Mouse (Mus musculus) heart, embryonic 12.5 days (tissue): ENCODE measurements around the gene Armh1. TPM values are rescaled to one million over a fixed set of nuclear protein-coding genes. Genes with fewer than 3 reads are reported as not detected.
A peak's percentile ranks its signal among the peaks of the same experiment; 100 is the strongest.
"Not testable (repeated sequence)": the region's sequence is repeated elsewhere in the genome, so short reads cannot be mapped to it uniquely, and the experiment has no call there.

ENCODE experiments used
- ATAC-seq: fragments of 200-750 bp; cut with Nextera tagmentation; 2 replicates; pipeline ENCODE4 v1.8.0; 2017; ENCODE audit warnings: moderate TSS enrichment, moderate library complexity; ENCODE audit not compliant: insufficient number of reproducible peaks, low FRiP score
- H3K27ac ChIP-seq: fragments of 300-500 bp; sonication (generic); 2 replicates; pipeline ENCODE4 v1.5.1; 2016; ENCODE audit warnings: mild to moderate bottlenecking, moderate library complexity; ENCODE audit not compliant: poor library complexity, severe bottlenecking
- H3K27me3 ChIP-seq: fragments of 300-500 bp; sonication (generic); replicated peaks from 2 replicates; pipeline ENCODE4 v1.6.1; 2016; ENCODE audit warnings: mild to moderate bottlenecking, moderate library complexity
- H3K36me3 ChIP-seq: fragments of 300-500 bp; sonication (generic); 2 replicates; pipeline ENCODE4 v1.6.1; 2016; ENCODE audit warnings: mild to moderate bottlenecking, moderate library complexity
- H3K4me1 ChIP-seq: fragments of 300-500 bp; sonication (generic); replicated peaks from 2 replicates; pipeline ENCODE4 v1.6.1; 2016; ENCODE audit warnings: mild to moderate bottlenecking
- H3K4me2 ChIP-seq: fragments of 300-500 bp; sonication (generic); 2 replicates; pipeline ENCODE4 v1.6.1; 2016; ENCODE audit warnings: mild to moderate bottlenecking, moderate library complexity
- H3K4me3 ChIP-seq: fragments of 300-500 bp; sonication (generic); 2 replicates; pipeline ENCODE4 v1.5.1; 2016; ENCODE audit warnings: mild to moderate bottlenecking
- H3K9ac ChIP-seq: fragments of 300-500 bp; sonication (generic); 2 replicates; pipeline ENCODE4 v1.6.1; 2016; ENCODE audit warnings: mild to moderate bottlenecking, moderate library complexity
- H3K9me3 ChIP-seq: fragments of 300-500 bp; sonication (generic); replicated peaks from 2 replicates; pipeline ENCODE4 v1.6.1; 2016; ENCODE audit warnings: mild to moderate bottlenecking, moderate library complexity
- WGBS: fragments of 180-500 bp; shearing (Covaris S2); methylation state at CpG from one replicate; pipeline ENCODE4 v1.1.7; 2016; 5-methylcytosine and 5-hydroxymethylcytosine counted together
- polyA plus RNA-seq: library from polyadenylated mRNA; unstranded; fragments of >200 nt; fragmentation: Nextera tagmentation; extraction: Ambion mirVana; gene quantifications from 2 replicates; pipeline ENCODE4 v1.2.1, GENCODE M21; 2016

Armh1 gene
- polyA plus RNA-seq, 1 experiment from 2014 or later = 0.70 TPM

- peak overlapping the region; percentile 56; the same call in 1 of the 2 replicates for H3K9ac ChIP-seq
- peak overlapping the region; percentile 61; the same call in 1 of the 2 replicates for H3K4me2 ChIP-seq
- H3K36me3 ChIP-seq = no peaks in the 10 kb centered on the region
- ATAC-seq = peak; percentile 83
- peak overlapping the region; percentile 73 for H3K27ac ChIP-seq
- peak overlapping the region; percentile 39; the same call in 1 of the 2 replicates for H3K4me3 ChIP-seq
- H3K9me3 ChIP-seq = no peaks in the 10 kb centered on the region
- under 1% methylated on average over 9 of the region's 9 CpGs for WGBS
- H3K4me1 ChIP-seq = no peaks in the 10 kb centered on the region
- no peaks in the 10 kb centered on the region for H3K27me3 ChIP-seq
Measured at GRCm38 (mm10) chr4:117189856-117190543, 61.9 kb downstream of the Armh1 start.

- Histone ChIP-seq H3K9ac (peak overlapping the region; percentile 48; the same call in 1 of the 2 replicates), H3K27ac (peak overlapping the region; percentile 29; the same call in 1 of the 2 replicates), H3K4me3 (peak overlapping the region; percentile 39), H3K4me2 (peak overlapping the region; percentile 61), H3K4me1 (no peaks in the 10 kb centered on the region), H3K9me3 (no peaks in the 10 kb centered on the region), H3K27me3 (no peaks in the 10 kb centered on the region), H3K36me3 (no peaks in the 10 kb centered on the region)
- under 1% methylated on average over 16 of the region's 16 CpGs for WGBS
- ATAC-seq = peak; percentile 82
Measured at GRCm38 (mm10) chr4:117189382-117189855, 62.5 kb downstream of the Armh1 start.

GRCm38 (mm10) chr4:117188969-117189368 is 63.0 kb downstream of the Armh1 start:
- no peak for ATAC-seq
- H3K4me1 ChIP-seq = no peaks in the 10 kb centered on the region
- peak overlapping the region; percentile 29; the same call in 1 of the 2 replicates for H3K9ac ChIP-seq
- no peaks in the 10 kb centered on the region for H3K27me3 ChIP-seq
- H3K9me3 ChIP-seq = no peaks in the 10 kb centered on the region
- H3K4me2 ChIP-seq = peak overlapping the region; percentile 61
- H3K4me3 ChIP-seq = peak overlapping the region; percentile 39
- WGBS = 54% methylated on average over 3 of the region's 3 CpGs
- peak overlapping the region; percentile 29; the same call in 1 of the 2 replicates for H3K27ac ChIP-seq
- no peaks in the 10 kb centered on the region for H3K36me3 ChIP-seq

GRCm38 (mm10) chr4:117182759-117183096 is 69.2 kb downstream of the Armh1 start:
- Histone ChIP-seq H3K4me2 (peak overlapping the region; percentile 83), H3K4me3 (peak overlapping the region; percentile 87), H3K9ac (peak overlapping the region; percentile 78), H3K4me1 (peaks cover 12% of the 10 kb centered on the region), H3K36me3 (peaks cover 24% of the 10 kb centered on the region)
- peak; percentile 58; the same call in 1 of the 2 replicates for ATAC-seq
- not testable (repeated sequence) for H3K27me3 ChIP-seq, H3K27ac ChIP-seq, H3K9me3 ChIP-seq
- 13% methylated on average over 9 of the region's 9 CpGs for WGBS

- ATAC-seq = peak; percentile 95
- peak within 1 kb of the TSS; percentile 87 for H3K4me3 ChIP-seq
- H3K4me2 ChIP-seq = peak within 1 kb of the TSS; percentile 83
- no peaks in the 10 kb centered on the region for H3K9me3 ChIP-seq
- peaks cover 12% of the 10 kb centered on the region for H3K4me1 ChIP-seq
- peak within 1 kb of the TSS; percentile 78 for H3K9ac ChIP-seq
- H3K27me3 ChIP-seq = no peaks in the 10 kb centered on the region
- H3K36me3 ChIP-seq = peaks cover 30% of the 10 kb centered on the region
- under 1% methylated on average over 42 of the region's 42 CpGs for WGBS
- peak within 1 kb of the TSS; percentile 55 for H3K27ac ChIP-seq
Measured at GRCm38 (mm10) chr4:117181863-117182758, 69.8 kb downstream of the Armh1 start, which contains the start of gene Kif2c. Gene Kif2c (minus strand): TSS chr4:117182639.

- ATAC-seq = no peak
- no peaks in the 10 kb centered on the region for H3K4me1 ChIP-seq
- H3K4me3 ChIP-seq = no peak overlapping the region
- H3K27me3 ChIP-seq = no peaks in the 10 kb centered on the region
- H3K9me3 ChIP-seq = no peaks in the 10 kb centered on the region
- H3K9ac ChIP-seq = no peak overlapping the region
- H3K36me3 ChIP-seq = peaks cover 97% of the 10 kb centered on the region
- no peak overlapping the region for H3K27ac ChIP-seq
- H3K4me2 ChIP-seq = no peak overlapping the region
- 88% methylated on average over 5 of the region's 5 CpGs for WGBS
Measured at GRCm38 (mm10) chr4:117169936-117170335, 82.0 kb downstream of the Armh1 start.

Other genes with a start within 250 kb of the Armh1 start
- gene Eif2b3, start 232.7 kb downstream of the Armh1 start, polyA plus RNA-seq = 25.2 and 29.2 TPM in 2 replicates
- 2.6 and 2.7 TPM in 2 replicates for gene Ptch2, start 156.1 kb downstream of the Armh1 start, polyA plus RNA-seq
- gene Btbd19, start 126.4 kb downstream of the Armh1 start, polyA plus RNA-seq = 3.3 and 3.5 TPM in 2 replicates
- gene Tctex1d4, start 125.3 kb downstream of the Armh1 start, polyA plus RNA-seq = not detected in 2 replicates
- 2.6 TPM in 2 replicates for gene Plk3, start 118.2 kb downstream of the Armh1 start, polyA plus RNA-seq
- gene Rps8, start 95.9 kb downstream of the Armh1 start, polyA plus RNA-seq = 612 and 621 TPM in 2 replicates
- 51.8 and 53.4 TPM in 2 replicates for gene Kif2c, start 69.5 kb downstream of the Armh1 start, polyA plus RNA-seq
- 18.2 and 19.6 TPM in 2 replicates for gene Tmem53, start 174 bp downstream of the Armh1 start, polyA plus RNA-seq
- gene Rnf220, start 244.9 kb upstream of the Armh1 start, polyA plus RNA-seq = 55.8 and 56.8 TPM in 2 replicates